Mouse (Mus musculus): ENCODE data around the gene Wipi1. TPM values are rescaled to one million over a fixed set of nuclear protein-coding genes. Genes with fewer than 3 reads are reported as not detected.

Gene Wipi1
- polyA plus RNA-seq, 1 experiment from 2014 or later = 62.5 TPM

- 82% methylated on average over 6 of the region's 6 CpGs for WGBS
These were observed 75.8 kb downstream of the Wipi1 start for GRCm38 (mm10) chr11:109535966-109536365.

GRCm38 (mm10) chr11:109530030-109530429 is 81.7 kb downstream of the Wipi1 start:
- Histone ChIP-seq H3K36me3 (no peaks in the 10 kb centered on the region), H3K9ac (no peak overlapping the region), H3K4me3 (replicated peaks) (no peak overlapping the region), H3K4me1 (no peaks in the 10 kb centered on the region), H3K27me3 (no peaks in the 10 kb centered on the region), H3K27ac (replicated peaks) (no peak overlapping the region), H3K4me2 (replicated peaks) (no peak overlapping the region), H3K9me3 (replicated peaks) (no peaks in the 10 kb centered on the region)
- 83% methylated on average over 4 of the region's 4 CpGs for WGBS
- no peak for ATAC-seq (ENCODE audit: insufficient number of reproducible peaks, low FRiP score, low TSS enrichment, low read depth)

More at GRCm38 (mm10) chr11:109535966-109536365, 75.8 kb downstream of the Wipi1 start:
- Histone ChIP-seq H3K4me2 (replicated peaks) (no peak overlapping the region), H3K4me3 (replicated peaks) (no peak overlapping the region), H3K27ac (replicated peaks) (no peak overlapping the region), H3K9ac (no peak overlapping the region), H3K27me3 (no peaks in the 10 kb centered on the region), H3K4me1 (0 out of 2 replicates have a peak, but pooled peaks cover 4% of the 10 kb centered on the region), H3K36me3 (no peaks in the 10 kb centered on the region), H3K9me3 (replicated peaks) (no peaks in the 10 kb centered on the region)
- no peak for ATAC-seq (ENCODE audit: insufficient number of reproducible peaks, low FRiP score, low TSS enrichment, low read depth)

- Histone ChIP-seq H3K36me3 (no peaks in the 10 kb centered on the region), H3K4me1 (no peaks in the 10 kb centered on the region), H3K4me3 (replicated peaks) (no peak overlapping the region), H3K9ac (no peak overlapping the region), H3K27me3 (no peaks in the 10 kb centered on the region), H3K9me3 (replicated peaks) (no peaks in the 10 kb centered on the region), H3K4me2 (replicated peaks) (no peak overlapping the region), H3K27ac (replicated peaks) (no peak overlapping the region)
- 82% methylated on average over 4 of the region's 4 CpGs for WGBS
- no peak for ATAC-seq (ENCODE audit: insufficient number of reproducible peaks, low FRiP score, low TSS enrichment, low read depth)
These were observed 86.2 kb downstream of the Wipi1 start for GRCm38 (mm10) chr11:109525571-109525970.

- H3K27ac ChIP-seq (replicated peaks) = no peak overlapping the region
- 68% methylated on average over 5 of the region's 5 CpGs for WGBS
- ATAC-seq (ENCODE audit: insufficient number of reproducible peaks, low FRiP score, low TSS enrichment, low read depth) = no peak
- no peak overlapping the region for H3K9ac ChIP-seq
- H3K4me2 ChIP-seq (replicated peaks) = no peak overlapping the region
- H3K27me3 ChIP-seq = no peaks in the 10 kb centered on the region
- H3K4me3 ChIP-seq (replicated peaks) = no peak overlapping the region
- no peaks in the 10 kb centered on the region for H3K4me1 ChIP-seq
- no peaks in the 10 kb centered on the region for H3K9me3 ChIP-seq (replicated peaks)
- no peaks in the 10 kb centered on the region for H3K36me3 ChIP-seq
These were observed 86.9 kb downstream of the Wipi1 start for GRCm38 (mm10) chr11:109524869-109525268.

Other genes with a start within 250 kb of the Wipi1 start
- 24.8 and 25.6 TPM in 2 replicates for gene Gna13, start 249.1 kb downstream of the Wipi1 start, polyA plus RNA-seq (2015; fragmentation: Nextera tagmentation; extraction: Ambion mirVana)
- gene 9930022D16Rik, start 198.1 kb downstream of the Wipi1 start, polyA plus RNA-seq (2015; fragmentation: Nextera tagmentation; extraction: Ambion mirVana) = not detected in 2 replicates
- 45.5 and 46.5 TPM in 2 replicates for gene Amz2, start 186.0 kb downstream of the Wipi1 start, polyA plus RNA-seq (2015; fragmentation: Nextera tagmentation; extraction: Ambion mirVana)
- gene Arsg, start 138.6 kb downstream of the Wipi1 start, polyA plus RNA-seq (2015; fragmentation: Nextera tagmentation; extraction: Ambion mirVana) = 4.3 and 4.6 TPM in 2 replicates
- gene Slc16a6, start 138.4 kb downstream of the Wipi1 start, polyA plus RNA-seq (2015; fragmentation: Nextera tagmentation; extraction: Ambion mirVana) = 7.4 and 7.5 TPM in 2 replicates
- 330 and 347 TPM in 2 replicates for gene Prkar1a, start 37.4 kb upstream of the Wipi1 start, polyA plus RNA-seq (2015; fragmentation: Nextera tagmentation; extraction: Ambion mirVana)
- gene Fam20a, start 110.3 kb upstream of the Wipi1 start, polyA plus RNA-seq (2015; fragmentation: Nextera tagmentation; extraction: Ambion mirVana) = 6.8 and 7.6 TPM in 2 replicates
- gene 1700012B07Rik, start 216.1 kb upstream of the Wipi1 start, polyA plus RNA-seq (2015; fragmentation: Nextera tagmentation; extraction: Ambion mirVana) = not detected in 2 replicates